Mouse (Mus musculus) urinary bladder, postnatal 0 days (tissue): Measurements from ENCODE around the gene Mcm2. TPM values are rescaled to one million over a fixed set of nuclear protein-coding genes. Genes with fewer than 3 reads are reported as not detected.

ENCODE experiments used
- polyA plus RNA-seq: library from polyadenylated mRNA; unstranded; fragments of >200 nt; fragmentation: Nextera tagmentation; extraction: Ambion mirVana; gene quantifications from 2 replicates; pipeline ENCODE4 v1.2.1, GENCODE M21; 2015

Mcm2 gene
- polyA plus RNA-seq: 28.5 and 34.2 TPM in 2 replicates

GRCm38 (mm10) chr6:88898534-88899048 is at the start of gene Mcm2:
Mcm2 (minus strand) TSS chr6:88898780.

DNA sequence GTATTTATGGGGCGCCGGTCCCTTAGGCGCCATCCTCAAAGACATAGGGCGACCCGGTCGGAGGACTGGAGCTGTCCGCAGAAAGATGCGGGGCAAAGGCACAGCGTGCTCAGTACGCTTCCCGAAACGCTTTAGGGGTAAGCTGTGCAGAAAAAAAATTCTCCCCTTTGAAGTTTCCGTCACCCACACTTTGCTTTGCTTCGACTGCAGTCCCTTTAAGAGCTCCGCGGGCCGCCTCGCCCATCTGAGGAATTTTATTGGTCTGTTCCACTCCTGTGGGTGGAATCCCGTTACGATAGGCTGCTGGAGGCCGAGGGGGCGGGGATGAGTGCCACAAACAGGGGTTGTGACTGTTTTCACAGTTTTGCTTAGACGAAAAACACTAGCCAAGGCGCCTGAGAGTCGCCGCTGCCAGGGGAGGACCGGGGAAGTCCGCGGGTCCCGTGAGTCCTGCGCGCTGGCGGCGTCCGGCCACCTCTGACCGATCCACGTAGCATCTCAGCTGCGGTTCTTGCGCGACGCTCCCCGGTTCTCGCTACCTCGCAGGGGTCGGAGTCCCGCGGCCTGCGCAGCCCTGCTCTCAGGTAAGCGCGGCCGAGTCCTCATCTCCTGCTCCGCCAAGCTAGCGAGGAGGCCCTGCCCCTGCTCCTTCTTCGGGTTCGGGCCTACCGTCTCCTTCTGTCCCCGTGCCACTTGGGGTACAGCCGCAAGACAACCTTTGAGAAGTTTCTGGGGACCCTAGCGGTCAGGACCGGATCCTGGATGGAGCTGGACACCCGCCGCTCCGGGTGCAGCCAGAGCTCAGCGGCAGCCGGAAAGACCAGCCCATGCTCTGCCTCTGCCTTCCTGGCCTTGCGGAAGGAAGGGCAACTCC is 3.6 kb upstream of the Mcm2 start, which contains the start of gene Tpra1:
Gene Tpra1, plus strand, starts transcription at position 305 of the 874 bp plus-strand sequence.

GRCm38 (mm10) chr6:88874868-88875508 is 23.6 kb downstream of the Mcm2 start, which contains the start of gene Podxl2:
Podxl2 (minus strand) TSS chr6:88875044.

GRCm38 (mm10) chr6:88841781-88842689 is 56.5 kb downstream of the Mcm2 start, which contains the start of gene Abtb1:
Abtb1 (minus strand) TSS chr6:88841984.

Other genes starting within 250 kb of the Mcm2 start
- 99.1 and 126 TPM in 2 replicates for gene Mgll, start 174.4 kb downstream of the Mcm2 start, polyA plus RNA-seq
- gene Abtb1, start 56.8 kb downstream of the Mcm2 start, polyA plus RNA-seq: 20.0 and 25.1 TPM in 2 replicates
- 16.5 and 20.5 TPM in 2 replicates for gene Podxl2, start 23.7 kb downstream of the Mcm2 start, polyA plus RNA-seq
- 32.2 and 34.5 TPM in 2 replicates for gene Tpra1, start 3.5 kb upstream of the Mcm2 start, polyA plus RNA-seq